Mouse (Mus musculus) left cerebral cortex, postnatal 36 days (tissue): Measurements from ENCODE around the gene Rbm47. TPM values are rescaled to one million over a fixed set of nuclear protein-coding genes. Genes with fewer than 3 reads are reported as not detected.

Experiments used
- DNase-seq, 2 experiments: peaks; one replicate each; pipeline ENCODE4 v3.0.0; 2021 to 2022; ENCODE audit warnings: low spot score in 2 of 2, mixed read lengths in 1 of 2
- intact Hi-C: fragments of 180-260 bp; cut with DNase I; formaldehyde crosslinking; loops from one replicate; pipeline ENCODE4 v1.15.1; 2025
- total RNA-seq, 2 experiments: library from RNA; stranded (reverse); gene quantifications; 2 replicates each; pipeline ENCODE4 v1.2.3; 2021

Rbm47 gene
- total RNA-seq, 2 experiments from 2014 or later, result 1.4 to 1.8 TPM

- DNase-seq, result no peak
- intact Hi-C loops, result no loop called here
Measured at GRCm38 (mm10) chr5:66074235-66074634, 98.7 kb downstream of the Rbm47 start.

GRCm38 (mm10) chr5:66073604-66074164 is 99.2 kb downstream of the Rbm47 start:
- no peak for DNase-seq
- intact Hi-C loops, result no loop called here

- DNase-seq, result no peak
- intact Hi-C loops, result no loop called here
Measured at GRCm38 (mm10) chr5:66071722-66072121, 101.2 kb downstream of the Rbm47 start.

GRCm38 (mm10) chr5:66070350-66070749 is 102.6 kb downstream of the Rbm47 start:
- intact Hi-C loops, result no loop called here
- DNase-seq, result no peak

- no peak for DNase-seq
- intact Hi-C loops, result no loop called here
Measured at GRCm38 (mm10) chr5:66069470-66070144, 103.3 kb downstream of the Rbm47 start.

- intact Hi-C loops, result no loop called here
- DNase-seq, result no peak
Measured at GRCm38 (mm10) chr5:66069133-66069469, 103.8 kb downstream of the Rbm47 start.

GRCm38 (mm10) chr5:66068068-66068920 is 104.6 kb downstream of the Rbm47 start:
- intact Hi-C loops, result no loop called here
- DNase-seq, result no peak

GRCm38 (mm10) chr5:66067219-66067618 is 105.7 kb downstream of the Rbm47 start:
- no peak for DNase-seq
- intact Hi-C loops, result no loop called here

- no peak for DNase-seq
- intact Hi-C loops, result no loop called here
Measured at GRCm38 (mm10) chr5:66062930-66063220, 110.0 kb downstream of the Rbm47 start.

- DNase-seq, result no peak
- intact Hi-C loops, result no loop called here
Measured at GRCm38 (mm10) chr5:66062046-66062929, 110.6 kb downstream of the Rbm47 start.

GRCm38 (mm10) chr5:66061667-66062045 is 111.3 kb downstream of the Rbm47 start:
- intact Hi-C loops, result no loop called here
- no peak for DNase-seq

- no peak for DNase-seq
- intact Hi-C loops, result no loop called here
Measured at GRCm38 (mm10) chr5:66058844-66059243, 114.1 kb downstream of the Rbm47 start.

GRCm38 (mm10) chr5:66056680-66057079 is 116.2 kb downstream of the Rbm47 start:
- intact Hi-C loops, result no loop called here

GRCm38 (mm10) chr5:66054394-66054793 is 118.5 kb downstream of the Rbm47 start:
- intact Hi-C loops, result no loop called here
- DNase-seq, result no peak

More at GRCm38 (mm10) chr5:66056680-66057079, 116.2 kb downstream of the Rbm47 start:
- no peak for DNase-seq

GRCm38 (mm10) chr5:66052777-66053548 is 120.0 kb downstream of the Rbm47 start:
- intact Hi-C loops, result no loop called here
- DNase-seq, result no peak

- intact Hi-C loops, result no loop called here
- no peak for DNase-seq
Measured at GRCm38 (mm10) chr5:66050841-66051240, 122.1 kb downstream of the Rbm47 start.

GRCm38 (mm10) chr5:66046356-66046755 is 126.6 kb downstream of the Rbm47 start:
- intact Hi-C loops, result no loop called here
- DNase-seq, result no peak

GRCm38 (mm10) chr5:66043897-66044296 is 129.0 kb downstream of the Rbm47 start:
- intact Hi-C loops, result no loop called here
- DNase-seq, result no peak

GRCm38 (mm10) chr5:66042651-66043340 is 130.1 kb downstream of the Rbm47 start:
- no peak for DNase-seq
- intact Hi-C loops, result no loop called here
